Mouse (Mus musculus) ES-Bruce4 (cell line): ENCODE results near the gene Strip1.
"Not testable (repeated sequence)": the region's sequence is repeated elsewhere in the genome, so short reads cannot be mapped to it uniquely, and the experiment has no call there.

ENCODE experiments used
- CTCF ChIP-seq: IDR thresholded peaks from one replicate; pipeline ENCODE4 v1.8.1; 2011; ENCODE audit warnings: low read depth, low read length
- POLR2A ChIP-seq: IDR thresholded peaks from one replicate; pipeline ENCODE4 v1.8.1; 2011; ENCODE audit warnings: low read length; ENCODE audit not compliant: insufficient read depth

DNA sequence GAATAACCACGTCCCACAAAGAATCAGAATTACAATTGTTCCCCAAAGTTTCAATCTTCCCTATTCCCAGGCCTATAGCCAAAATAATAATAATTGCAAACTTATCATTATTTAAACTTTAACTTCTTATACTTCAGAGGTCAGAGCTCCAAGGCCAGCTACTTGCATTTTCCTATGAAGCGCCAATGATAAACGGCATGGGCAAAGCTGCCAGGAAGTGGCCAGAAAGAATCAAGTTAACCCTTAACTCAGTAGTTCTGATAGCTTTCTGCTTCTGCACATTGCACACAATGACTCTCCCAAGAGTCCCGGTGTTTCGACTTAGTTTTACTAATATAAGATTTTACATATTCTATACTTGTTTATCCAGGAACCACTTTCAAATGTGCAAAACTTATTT is 18.8 kb upstream of the Strip1 start:
- TF ChIP-seq CTCF, POLR2A: not testable (repeated sequence)
